Mouse (Mus musculus) right cerebral cortex, postnatal 36 days (tissue): ENCODE data around the gene Gpr1.
"Not testable (repeated sequence)": the region's sequence is repeated elsewhere in the genome, so short reads cannot be mapped to it uniquely, and the experiment has no call there.

Experiments used
- DNase-seq, 2 experiments: peaks; one replicate each; pipeline ENCODE4 v3.0.0; 2022; ENCODE audit warnings: low spot score in 2 of 2, mixed read lengths in 1 of 2

Gpr1 gene

DNA sequence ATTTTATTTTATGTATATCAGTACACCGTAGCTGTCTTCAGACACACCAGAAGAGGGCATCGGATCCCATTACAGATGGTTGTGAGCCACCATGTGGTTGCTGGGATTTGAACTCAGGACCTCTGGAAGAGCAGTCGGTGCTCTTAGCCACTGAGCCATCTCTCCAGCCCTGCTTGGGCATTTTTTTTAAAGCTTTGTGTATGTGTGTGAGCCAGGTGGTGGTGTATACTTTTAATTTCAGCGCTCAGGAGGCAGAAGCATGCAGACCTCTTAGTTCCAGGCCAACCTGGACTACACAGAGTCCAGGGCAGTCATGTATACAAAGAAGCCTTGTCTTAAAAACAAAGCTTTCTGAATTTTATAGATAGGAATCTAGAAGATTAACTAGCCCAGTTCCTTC, 33.8 kb downstream of the Gpr1 start:
- DNase-seq, result not testable (repeated sequence)

GRCm38 (mm10) chr1:63180122-63180521, 34.2 kb downstream of the Gpr1 start:
- DNase-seq, result no peak

DNA sequence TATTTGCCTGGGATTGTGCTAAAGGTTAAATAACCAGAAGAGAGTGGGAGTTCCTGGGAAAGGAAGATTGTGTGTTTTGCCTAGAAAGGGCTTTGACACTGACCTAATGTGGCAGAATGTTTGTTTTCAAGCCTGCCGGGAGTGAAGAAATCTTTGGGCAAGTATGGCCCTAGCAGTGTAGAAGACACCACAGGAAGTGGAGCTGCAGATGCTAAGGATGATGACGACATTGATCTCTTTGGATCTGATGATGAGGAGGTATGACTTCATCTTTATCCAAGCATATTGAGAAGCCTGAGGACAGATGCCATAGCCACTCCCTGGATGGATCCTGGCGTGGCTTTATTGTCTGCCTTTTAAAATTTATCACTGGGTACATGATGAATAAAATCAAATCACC, 36.0 kb downstream of the Gpr1 start:
- no peak for DNase-seq

DNA sequence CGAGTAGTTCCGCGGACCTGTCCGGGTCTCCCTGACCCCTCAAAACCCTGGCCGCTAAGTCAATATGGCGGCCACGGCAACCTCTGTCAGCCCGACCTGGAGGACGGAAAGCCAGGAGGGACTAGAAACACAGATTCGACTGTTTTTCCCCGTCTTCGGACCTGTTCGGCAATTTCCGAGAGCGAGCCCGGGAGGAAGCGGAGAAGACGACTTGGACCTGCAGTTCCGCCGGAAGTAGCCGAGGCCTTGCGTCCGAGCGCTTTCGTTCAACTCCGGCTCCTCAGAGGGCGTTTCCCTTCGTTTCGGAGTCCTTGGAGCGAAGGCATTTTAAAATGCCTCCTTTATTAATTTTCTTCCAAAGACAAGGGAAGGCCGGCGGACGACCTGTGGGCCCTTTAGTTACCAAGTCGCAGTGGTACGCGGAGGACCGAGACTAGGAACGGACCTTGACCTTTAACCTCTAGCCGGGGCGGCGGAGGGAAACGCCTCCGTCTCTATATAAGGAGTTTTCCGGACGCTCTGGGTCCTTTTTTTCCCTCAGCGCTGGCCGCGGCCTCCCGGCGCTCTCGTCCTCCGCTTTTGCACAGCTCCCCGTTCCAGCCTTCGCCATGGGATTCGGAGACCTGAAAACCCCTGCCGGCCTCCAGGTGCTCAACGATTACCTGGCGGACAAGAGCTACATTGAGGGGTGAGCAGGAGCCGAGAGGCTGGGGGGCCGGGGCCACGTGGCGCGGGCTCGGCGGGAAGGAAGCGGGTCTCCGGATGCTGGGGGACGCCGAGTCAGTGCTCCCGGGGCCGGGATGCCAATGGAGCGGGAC, 37.5 kb downstream of the Gpr1 start, which contains the start of the genes Eef1b2 and Ndufs1:
Gene Eef1b2 (plus strand): TSS at position 222 of the 818 bp plus-strand sequence.
Gene Ndufs1 (minus strand): TSS at position 230 of the 818 bp plus-strand sequence.
- DNase-seq, result peak; percentile 95 to 96

DNA sequence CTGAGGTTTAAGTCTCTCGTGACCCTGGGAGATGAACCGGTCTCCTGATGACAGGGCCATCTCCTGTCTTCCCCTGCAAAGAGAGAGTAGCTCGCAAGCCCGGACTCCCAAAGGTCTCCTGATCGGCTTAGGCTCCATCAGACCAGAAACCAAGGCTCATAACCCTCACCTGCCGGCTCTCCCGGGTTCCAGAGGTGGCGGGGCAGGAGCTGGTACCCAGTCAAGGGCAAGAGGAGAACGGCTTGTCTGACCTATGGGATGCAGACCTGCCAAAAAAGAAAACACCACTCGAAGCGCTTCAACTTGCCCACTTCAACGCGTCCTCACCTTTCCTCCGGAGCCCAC, 38.1 kb downstream of the Gpr1 start:
- no peak for DNase-seq

DNA sequence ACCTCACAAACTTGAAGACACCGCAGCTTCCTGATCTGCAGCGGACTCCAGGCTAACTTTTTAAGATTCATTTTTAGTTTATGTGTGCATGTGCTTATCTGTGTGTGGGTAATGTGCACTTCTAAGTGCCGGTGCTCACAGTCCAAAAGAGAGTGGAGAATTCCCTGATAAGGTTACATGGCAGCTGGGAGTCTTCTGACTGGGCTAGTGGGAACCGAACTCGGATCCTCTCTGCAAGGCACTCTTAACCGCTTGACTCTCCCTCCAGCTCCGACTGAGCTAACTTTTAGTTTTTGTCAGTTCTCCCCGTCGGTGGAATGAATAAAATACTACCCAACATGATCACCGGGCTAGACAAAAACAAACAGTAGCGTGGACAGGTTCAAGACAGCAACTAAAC, 38.5 kb downstream of the Gpr1 start:
- DNase-seq, result no peak

GRCm38 (mm10) chr1:63168638-63169037, 45.7 kb downstream of the Gpr1 start:
- no peak for DNase-seq

DNA sequence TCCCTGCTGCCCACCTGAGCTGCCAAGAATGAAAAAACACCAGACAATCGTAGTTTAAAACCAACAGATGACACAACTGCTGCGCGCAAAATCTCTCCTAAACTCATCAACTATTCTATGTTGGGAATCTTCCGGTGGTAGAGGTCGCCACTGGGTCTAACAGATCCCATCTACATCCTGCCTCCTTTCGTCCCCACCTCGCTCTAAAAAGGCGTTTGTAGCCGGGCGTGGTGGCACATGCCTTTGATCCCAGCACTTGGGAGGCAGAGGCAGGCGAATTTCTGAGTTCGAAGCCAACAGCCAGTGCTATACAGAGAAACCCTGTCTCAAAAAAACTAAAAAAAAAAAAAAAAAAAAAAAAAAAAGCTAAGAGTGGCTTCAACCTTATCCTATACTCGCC, 74.1 kb downstream of the Gpr1 start:
- DNase-seq, result no peak

DNA sequence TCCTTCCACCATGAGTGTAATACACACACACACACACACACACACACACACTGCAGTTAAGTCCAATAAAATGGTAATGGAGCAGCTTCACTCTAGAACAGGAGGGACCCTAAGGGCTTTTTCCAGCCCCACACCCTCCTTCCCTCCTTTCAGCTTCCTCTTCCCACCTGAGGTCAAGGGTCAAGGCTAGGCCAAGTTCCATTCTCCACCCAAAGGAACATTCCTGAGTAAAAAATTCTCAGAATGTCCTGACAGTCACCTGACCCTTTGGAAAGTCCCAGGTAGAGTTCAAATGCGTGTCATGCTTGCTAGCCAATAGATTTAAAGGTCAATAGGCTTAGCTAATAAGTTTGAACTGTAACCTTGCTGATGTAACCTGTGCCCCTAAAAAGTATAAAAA, 75.8 kb downstream of the Gpr1 start:
- DNase-seq, result not testable (repeated sequence)

GRCm38 (mm10) chr1:63137971-63138370, 76.4 kb downstream of the Gpr1 start:
- DNase-seq, result no peak

DNA sequence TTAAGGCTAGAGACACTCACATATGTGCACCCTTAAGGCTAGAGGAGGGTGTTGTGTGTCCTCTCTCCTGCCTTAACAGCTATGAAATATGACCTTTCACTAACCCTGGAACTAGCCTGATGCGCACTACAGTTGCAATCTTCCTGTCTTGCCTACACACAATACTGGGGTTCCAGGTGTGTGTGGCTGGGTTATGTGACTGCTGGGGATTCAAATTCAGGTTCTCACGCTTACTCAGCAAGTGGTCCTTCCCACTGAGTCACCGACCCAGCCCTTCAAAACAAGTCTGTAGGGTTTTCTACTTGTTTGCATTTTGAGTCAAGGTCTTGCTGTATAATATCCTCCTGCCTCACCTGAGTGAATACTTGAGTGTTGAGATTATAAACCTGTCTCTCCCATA, 79.8 kb downstream of the Gpr1 start:
- DNase-seq, result no peak
